Mouse (Mus musculus) lung, postnatal 0 days (tissue): Measurements from ENCODE around the gene Pla2g1b.

Experiments
- CTCF ChIP-seq: IDR thresholded peaks from 2 replicates; pipeline ENCODE4 v1.5.1; 2016; ENCODE audit warnings: antibody characterized with exemption, mild to moderate bottlenecking
- EP300 ChIP-seq: IDR thresholded peaks from 2 replicates; pipeline ENCODE4 v1.6.1; 2016; ENCODE audit warnings: antibody characterized with exemption, mild to moderate bottlenecking, control low read depth

GRCm38 (mm10) chr5:115464408-115465115 is 1.5 kb upstream of the Pla2g1b start:
- TF ChIP-seq CTCF = no peak
- TF ChIP-seq EP300 = no peak
